Mouse (Mus musculus) embryo, embryonic 10.5 days (tissue): ENCODE data around the gene Zfp385c.
A peak's percentile ranks its signal among the peaks of the same experiment; 100 is the strongest.
"Not testable (repeated sequence)": the region's sequence is repeated elsewhere in the genome, so short reads cannot be mapped to it uniquely, and the experiment has no call there.

Source experiments
- DNase-seq: peaks from one replicate; pipeline ENCODE4 v3.0.0-alpha.2; 2015; ENCODE audit warnings: low spot score

Zfp385c gene

GRCm38 (mm10) chr11:100687265-100687664, 5.0 kb downstream of the Zfp385c start:
- DNase-seq: no peak

- no peak for DNase-seq
These were observed 6.9 kb downstream of the Zfp385c start for GRCm38 (mm10) chr11:100685371-100685770.

GRCm38 (mm10) chr11:100684084-100684483, 8.2 kb downstream of the Zfp385c start:
- DNase-seq: no peak

- DNase-seq: no peak
These were observed 9.7 kb downstream of the Zfp385c start for GRCm38 (mm10) chr11:100682526-100682925.

- no peak for DNase-seq
These were observed 10.4 kb downstream of the Zfp385c start for GRCm38 (mm10) chr11:100681826-100682225.

- DNase-seq: no peak
These were observed 14.4 kb downstream of the Zfp385c start for GRCm38 (mm10) chr11:100677810-100678209.

GRCm38 (mm10) chr11:100673169-100673568, 19.1 kb downstream of the Zfp385c start:
- DNase-seq: peak; percentile 40

- no peak for DNase-seq
These were observed 20.3 kb downstream of the Zfp385c start for GRCm38 (mm10) chr11:100671956-100672355.

- no peak for DNase-seq
These were observed 21.2 kb downstream of the Zfp385c start for GRCm38 (mm10) chr11:100671049-100671448.

GRCm38 (mm10) chr11:100659806-100660205, 32.4 kb downstream of the Zfp385c start:
- no peak for DNase-seq

GRCm38 (mm10) chr11:100656458-100656857, 35.8 kb downstream of the Zfp385c start:
- DNase-seq: peak; percentile 34

- DNase-seq: not testable (repeated sequence)
These were observed 36.7 kb downstream of the Zfp385c start for GRCm38 (mm10) chr11:100655589-100655988.

GRCm38 (mm10) chr11:100651748-100652147, 40.5 kb downstream of the Zfp385c start:
- DNase-seq: no peak

- no peak for DNase-seq
These were observed 41.0 kb downstream of the Zfp385c start for GRCm38 (mm10) chr11:100651205-100651604.

GRCm38 (mm10) chr11:100648405-100648804, 43.9 kb downstream of the Zfp385c start:
- no peak for DNase-seq

- peak; percentile 76 for DNase-seq
These were observed 46.0 kb downstream of the Zfp385c start for GRCm38 (mm10) chr11:100646265-100646664.

GRCm38 (mm10) chr11:100643612-100644575, 48.4 kb downstream of the Zfp385c start:
- DNase-seq: no peak

- DNase-seq: peak; percentile 76
These were observed 51.9 kb downstream of the Zfp385c start for GRCm38 (mm10) chr11:100640159-100640906.

GRCm38 (mm10) chr11:100634530-100634929, 57.7 kb downstream of the Zfp385c start:
- no peak for DNase-seq

GRCm38 (mm10) chr11:100628862-100629352, 63.3 kb downstream of the Zfp385c start:
- no peak for DNase-seq

GRCm38 (mm10) chr11:100628056-100628455, 64.2 kb downstream of the Zfp385c start:
- no peak for DNase-seq

- DNase-seq: peak; percentile 69
These were observed 65.5 kb downstream of the Zfp385c start for GRCm38 (mm10) chr11:100626701-100627195.
